Mouse (Mus musculus) stomach, postnatal 0 days (tissue): ENCODE results near the gene Slc4a5. TPM values are rescaled to one million over a fixed set of nuclear protein-coding genes. Genes with fewer than 3 reads are reported as not detected.
A peak's percentile ranks its signal among the peaks of the same experiment; 100 is the strongest.

Source experiments
- ATAC-seq: fragments of 200-750 bp; cut with Nextera tagmentation; 2 replicates; pipeline ENCODE4 v1.8.0; 2017; ENCODE audit not compliant: low FRiP score, low TSS enrichment
- DNase-seq: peaks from one replicate; pipeline ENCODE4 v3.0.0-alpha.2; 2016; ENCODE audit warnings: low spot score
- H3K27ac ChIP-seq: fragments of 300-500 bp; sonication (generic); replicated peaks from 2 replicates; pipeline ENCODE4 v1.5.1; 2014; ENCODE audit warnings: mild to moderate bottlenecking, control low read depth
- H3K27me3 ChIP-seq: fragments of 300-500 bp; sonication (generic); 2 replicates; pipeline ENCODE4 v1.6.1; 2014; ENCODE audit warnings: low read length; ENCODE audit not compliant: control insufficient read depth, insufficient read depth
- H3K36me3 ChIP-seq: fragments of 300-500 bp; sonication (generic); 2 replicates; pipeline ENCODE4 v1.6.1; 2014; ENCODE audit warnings: low read length, mixed read lengths; ENCODE audit not compliant: control insufficient read depth, insufficient read depth
- H3K4me1 ChIP-seq: fragments of 300-500 bp; sonication (generic); replicated peaks from 2 replicates; pipeline ENCODE4 v1.6.1; 2014; ENCODE audit warnings: antibody characterized with exemption; ENCODE audit not compliant: control insufficient read depth, insufficient read depth
- H3K4me2 ChIP-seq: fragments of 300-500 bp; sonication (generic); replicated peaks from 2 replicates; pipeline ENCODE4 v1.6.1; 2014; ENCODE audit warnings: low read depth, mild to moderate bottlenecking, control low read depth, moderate library complexity
- H3K4me3 ChIP-seq: fragments of 300-500 bp; sonication (generic); 2 replicates; pipeline ENCODE4 v1.5.1; 2014; ENCODE audit warnings: low read depth, low read length, control low read depth
- H3K9ac ChIP-seq: fragments of 300-500 bp; sonication (generic); 2 replicates; pipeline ENCODE4 v1.6.1; 2014; ENCODE audit warnings: mild to moderate bottlenecking, low read length, control low read depth, mixed read lengths
- H3K9me3 ChIP-seq: fragments of 300-500 bp; sonication (generic); 2 replicates; pipeline ENCODE4 v1.6.1; 2016; ENCODE audit warnings: low read length; ENCODE audit not compliant: control insufficient read depth
- CTCF ChIP-seq: IDR thresholded peaks from 2 replicates; pipeline ENCODE4 v1.5.1; 2016; ENCODE audit warnings: antibody characterized with exemption, low read depth, mild to moderate bottlenecking, moderate library complexity
- EP300 ChIP-seq: optimal IDR thresholded peaks from 2 replicates; pipeline ENCODE3; 2016; ENCODE audit warnings: antibody characterized with exemption
- WGBS: fragments of 180-500 bp; shearing (Covaris S2); extraction: QIAGEN DNeasy Blood & Tissue Kit; methylation state at CpG from one replicate; pipeline ENCODE4 v1.1.7; 2014; 5-methylcytosine and 5-hydroxymethylcytosine counted together
- polyA plus RNA-seq: library from polyadenylated mRNA; unstranded; fragments of >200 nt; fragmentation: Nextera tagmentation; extraction: Ambion mirVana; gene quantifications from 2 replicates; pipeline ENCODE4 v1.2.1, GENCODE M21; 2015

Slc4a5 gene
- polyA plus RNA-seq, 1 experiment from 2014 or later = 0.08 TPM

- Histone ChIP-seq H3K9me3 (no peaks in the 10 kb centered on the region), H3K4me1 (no peaks in the 10 kb centered on the region), H3K4me2 (no peak overlapping the region), H3K9ac (no peak overlapping the region), H3K4me3 (no peak overlapping the region), H3K27me3 (no peaks in the 10 kb centered on the region), H3K36me3 (peaks cover 55% of the 10 kb centered on the region), H3K27ac (no peak overlapping the region)
- WGBS = 58% methylated on average over 15 of the region's 15 CpGs
- ATAC-seq = no peak
- peak; percentile 36 for DNase-seq
- no peak for TF ChIP-seq EP300
- peak; percentile 53 for TF ChIP-seq CTCF
Observed at GRCm38 (mm10) chr6:83197345-83198004, 22.2 kb upstream of the Slc4a5 start.

GRCm38 (mm10) chr6:83203320-83203719 lies 16.3 kb upstream of the Slc4a5 start:
- ATAC-seq (no peak), DNase-seq (no peak)
- Histone ChIP-seq H3K4me1 (no peaks in the 10 kb centered on the region), H3K27ac (no peak overlapping the region), H3K4me3 (no peak overlapping the region), H3K4me2 (no peak overlapping the region), H3K27me3 (no peaks in the 10 kb centered on the region), H3K9me3 (no peaks in the 10 kb centered on the region), H3K36me3 (peaks cover 15% of the 10 kb centered on the region), H3K9ac (no peak overlapping the region)
- WGBS = 82% methylated on average over 4 of the region's 4 CpGs
- TF ChIP-seq EP300 = no peak
- TF ChIP-seq CTCF = no peak

- no peaks in the 10 kb centered on the region for H3K36me3 ChIP-seq
- 80% methylated on average over 3 of the region's 3 CpGs for WGBS
- ATAC-seq = no peak
- H3K27me3 ChIP-seq = no peaks in the 10 kb centered on the region
- no peaks in the 10 kb centered on the region for H3K4me1 ChIP-seq
- H3K4me2 ChIP-seq = no peak overlapping the region
- DNase-seq = no peak
- no peak for TF ChIP-seq CTCF
- TF ChIP-seq EP300 = no peak
- H3K27ac ChIP-seq = no peak overlapping the region
- no peak overlapping the region for H3K9ac ChIP-seq
- H3K4me3 ChIP-seq = no peak overlapping the region
- no peaks in the 10 kb centered on the region for H3K9me3 ChIP-seq
Observed at GRCm38 (mm10) chr6:83205851-83206250, 13.8 kb upstream of the Slc4a5 start.

- DNase-seq (no peak), ATAC-seq (no peak)
- TF ChIP-seq CTCF (no peak), EP300 (no peak)
- Histone ChIP-seq H3K9ac (no peak overlapping the region), H3K4me1 (no peaks in the 10 kb centered on the region), H3K36me3 (no peaks in the 10 kb centered on the region), H3K4me3 (no peak overlapping the region), H3K27ac (no peak overlapping the region), H3K9me3 (no peaks in the 10 kb centered on the region), H3K27me3 (no peaks in the 10 kb centered on the region), H3K4me2 (no peak overlapping the region)
- WGBS = 52% methylated on average over 11 of the region's 11 CpGs
Observed at GRCm38 (mm10) chr6:83206321-83206720, 13.3 kb upstream of the Slc4a5 start.

GRCm38 (mm10) chr6:83207361-83208049 lies 12.1 kb upstream of the Slc4a5 start:
- H3K27ac ChIP-seq = no peak overlapping the region
- no peaks in the 10 kb centered on the region for H3K4me1 ChIP-seq
- ATAC-seq = 0 out of 2 replicates have a peak, but pooled peaks have one; percentile 6

GRCm38 (mm10) chr6:83208050-83208400 lies 11.6 kb upstream of the Slc4a5 start:
- Histone ChIP-seq H3K36me3 (no peaks in the 10 kb centered on the region), H3K27ac (no peak overlapping the region), H3K27me3 (no peaks in the 10 kb centered on the region), H3K9ac (no peak overlapping the region), H3K9me3 (no peaks in the 10 kb centered on the region), H3K4me1 (no peaks in the 10 kb centered on the region), H3K4me2 (no peak overlapping the region), H3K4me3 (no peak overlapping the region)
- WGBS = 87% methylated on average over 2 of the region's 2 CpGs
- ATAC-seq = 0 out of 2 replicates have a peak, but pooled peaks have one; percentile 13
- TF ChIP-seq EP300 (no peak), CTCF (no peak)
- DNase-seq = no peak

More at GRCm38 (mm10) chr6:83207361-83208049, 12.1 kb upstream of the Slc4a5 start:
- TF ChIP-seq CTCF (no peak), EP300 (no peak)
- H3K4me3 ChIP-seq = no peak overlapping the region
- H3K4me2 ChIP-seq = no peak overlapping the region
- no peaks in the 10 kb centered on the region for H3K27me3 ChIP-seq
- DNase-seq = no peak
- 63% methylated on average over 9 of the region's 9 CpGs for WGBS
- H3K9ac ChIP-seq = no peak overlapping the region
- no peaks in the 10 kb centered on the region for H3K9me3 ChIP-seq
- no peaks in the 10 kb centered on the region for H3K36me3 ChIP-seq
